Mouse (Mus musculus) adrenal gland, adult (tissue): ENCODE results near the gene Ptges2.

Experiments
- DNase-seq, 2 experiments: peaks; one replicate each; pipeline ENCODE4 v3.0.0; 2022 to 2023; ENCODE audit warnings: low spot score in 1 of 2; ENCODE audit not compliant: inconsistent age in 2 of 2

Ptges2 gene

GRCm38 (mm10) chr2:32374191-32374590, 21.5 kb upstream of the Ptges2 start:
- DNase-seq: no peak

- no peak for DNase-seq
These were observed 20.3 kb upstream of the Ptges2 start for GRCm38 (mm10) chr2:32375317-32375940.

- DNase-seq: no peak
These were observed 18.7 kb upstream of the Ptges2 start for GRCm38 (mm10) chr2:32376963-32377362.

DNA sequence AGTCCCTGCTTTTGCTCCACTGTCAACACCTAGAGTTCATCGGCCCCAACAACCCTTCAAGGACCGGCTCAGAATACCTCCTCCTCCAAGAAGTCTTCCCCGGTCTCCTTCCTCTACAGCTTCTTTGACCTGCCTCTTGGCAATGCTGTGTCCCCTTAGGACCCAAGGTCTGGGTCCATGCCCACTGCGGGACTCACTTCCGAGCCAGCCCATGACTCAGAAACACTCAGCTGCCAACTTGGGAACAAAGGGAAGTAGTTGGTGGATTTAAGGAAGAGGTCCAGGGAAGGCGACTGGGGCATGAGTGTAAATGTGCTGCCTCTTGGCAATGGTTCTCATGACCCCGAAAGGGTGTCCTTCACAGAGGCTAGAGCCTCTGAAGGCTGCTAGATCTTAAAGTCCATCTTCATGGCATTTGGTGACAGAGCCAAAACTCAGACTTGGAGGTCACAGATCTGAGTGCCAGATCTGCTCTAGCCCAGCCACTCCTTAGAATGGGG, 15.6 kb upstream of the Ptges2 start:
- DNase-seq: peak; percentile 86 to 93

GRCm38 (mm10) chr2:32381141-32381774, 14.4 kb upstream of the Ptges2 start:
- DNase-seq: no peak

DNA sequence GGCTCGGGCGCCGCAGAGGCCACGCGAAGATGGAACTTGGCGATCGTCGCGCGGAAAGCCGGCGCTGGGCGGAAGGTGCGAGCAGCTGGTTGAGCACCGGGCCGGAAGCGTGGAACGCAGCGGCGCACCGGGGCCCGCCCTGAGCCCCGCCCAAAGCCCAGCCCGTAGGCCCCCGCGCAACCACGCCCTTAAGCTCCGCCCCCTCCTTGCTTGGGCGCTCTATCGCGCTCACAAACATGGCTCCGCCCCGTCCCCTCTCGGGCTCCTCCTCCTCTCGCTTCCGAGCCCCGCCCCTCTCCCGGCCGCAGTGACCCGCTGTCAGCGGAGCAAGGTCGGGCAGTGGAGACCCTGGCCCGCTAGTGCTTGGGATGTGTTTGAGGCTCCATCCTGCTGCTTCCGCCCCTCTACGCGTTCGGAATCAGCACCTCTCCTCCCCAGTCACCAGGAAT, 13.9 kb upstream of the Ptges2 start, which contains the start of gene 1110008P14Rik:
1110008P14Rik (minus strand) TSS at position 164 of the 449 bp plus-strand sequence.
- DNase-seq: peak; percentile 97 to 98

GRCm38 (mm10) chr2:32382689-32383088, 13.0 kb upstream of the Ptges2 start:
- DNase-seq: peak in 1 of 2 experiments; percentile 28

GRCm38 (mm10) chr2:32387706-32388490, 7.8 kb upstream of the Ptges2 start, which contains the start of gene Lcn2:
TSS of gene Lcn2 (minus strand) at chr2:32388252.
- peak; percentile 55 to 62 for DNase-seq

DNA sequence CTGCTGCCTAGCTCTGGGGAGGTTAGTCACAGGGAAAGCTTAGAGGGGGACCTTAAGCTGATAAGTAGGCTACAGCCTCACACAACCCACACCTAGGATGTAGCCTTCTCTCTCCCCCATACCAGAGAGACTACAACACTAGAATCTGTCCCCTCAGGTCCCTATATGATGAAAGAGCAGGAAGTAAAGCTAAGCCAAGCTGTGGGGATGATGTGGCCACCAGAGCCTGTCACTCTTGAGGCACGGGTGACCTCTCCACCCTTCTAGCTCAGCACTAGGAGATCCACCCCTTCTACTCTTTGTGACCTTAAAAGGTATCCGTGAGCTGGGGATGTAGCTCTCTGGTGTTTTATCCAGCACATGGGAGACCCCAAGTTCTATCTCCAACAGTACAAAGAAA, 6.5 kb upstream of the Ptges2 start:
- no peak for DNase-seq

DNA sequence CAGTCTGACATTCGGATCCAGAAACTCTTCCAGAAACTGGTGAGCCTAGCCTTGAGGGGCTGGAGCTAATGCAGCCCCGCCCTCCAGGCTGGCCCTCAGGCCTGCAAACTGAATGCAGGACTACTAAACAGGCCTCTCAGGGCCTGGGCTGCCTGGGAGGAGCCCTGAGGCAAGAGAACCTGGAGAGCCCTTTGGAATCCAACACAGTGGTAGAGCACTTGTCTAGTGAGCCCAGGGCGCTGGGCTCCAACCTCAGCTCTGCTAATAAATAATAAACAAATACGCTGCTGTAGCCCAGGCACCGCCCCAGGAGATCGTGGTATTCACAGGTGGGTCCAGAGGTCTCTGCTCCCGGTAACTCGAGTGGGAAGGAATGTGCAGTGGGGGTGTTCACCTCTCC, 4.8 kb upstream of the Ptges2 start:
- no peak for DNase-seq

- no peak for DNase-seq
These were observed 3.6 kb upstream of the Ptges2 start for GRCm38 (mm10) chr2:32392063-32392462.

DNA sequence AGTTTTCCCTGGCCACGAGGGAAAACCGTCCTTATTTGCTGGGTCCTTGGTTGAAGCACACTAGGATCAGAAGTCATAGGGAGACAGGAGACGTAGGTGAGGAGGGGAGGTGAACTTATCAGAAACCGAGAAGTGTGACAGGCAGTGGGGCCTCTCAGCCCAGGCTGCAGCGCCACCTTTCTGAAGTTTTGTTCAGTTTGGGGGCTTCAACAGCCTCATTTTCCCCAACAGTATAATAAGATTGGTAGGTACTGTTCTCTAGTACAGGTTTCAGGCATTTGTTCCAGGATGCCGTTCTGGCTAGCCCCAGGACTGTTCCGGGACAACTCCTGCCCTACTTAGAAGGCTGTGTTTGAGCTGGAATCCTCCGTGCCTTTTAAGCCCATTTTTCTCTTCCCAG, 723 bp upstream of the Ptges2 start:
- DNase-seq: peak in 1 of 2 experiments; percentile 62

GRCm38 (mm10) chr2:32395946-32396621, 388 bp downstream of the Ptges2 start:
- DNase-seq: peak; percentile 94 to 98

DNA sequence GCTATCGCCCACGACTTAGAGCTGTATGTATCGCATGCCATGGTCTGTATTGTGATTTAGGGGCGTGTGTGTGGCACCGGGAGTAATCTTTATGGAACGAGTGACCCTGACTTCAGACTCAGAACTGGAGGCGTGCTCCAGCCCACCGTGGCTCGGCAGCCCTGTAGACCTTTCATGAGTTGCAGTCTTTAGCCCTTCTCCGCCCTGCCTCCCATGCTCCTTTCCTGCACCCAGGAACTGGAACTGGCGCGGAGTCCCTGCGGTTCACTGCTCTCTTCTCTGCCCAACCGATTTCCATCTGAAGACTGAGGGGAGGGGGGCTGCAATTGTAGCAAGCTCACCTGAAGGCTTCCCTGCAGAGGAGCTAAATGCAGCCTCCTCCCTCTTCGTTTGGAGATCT, 999 bp downstream of the Ptges2 start:
- no peak for DNase-seq

- DNase-seq: peak; percentile 92 to 98
These were observed 9.0 kb downstream of the Ptges2 start for GRCm38 (mm10) chr2:32404663-32405062.

DNA sequence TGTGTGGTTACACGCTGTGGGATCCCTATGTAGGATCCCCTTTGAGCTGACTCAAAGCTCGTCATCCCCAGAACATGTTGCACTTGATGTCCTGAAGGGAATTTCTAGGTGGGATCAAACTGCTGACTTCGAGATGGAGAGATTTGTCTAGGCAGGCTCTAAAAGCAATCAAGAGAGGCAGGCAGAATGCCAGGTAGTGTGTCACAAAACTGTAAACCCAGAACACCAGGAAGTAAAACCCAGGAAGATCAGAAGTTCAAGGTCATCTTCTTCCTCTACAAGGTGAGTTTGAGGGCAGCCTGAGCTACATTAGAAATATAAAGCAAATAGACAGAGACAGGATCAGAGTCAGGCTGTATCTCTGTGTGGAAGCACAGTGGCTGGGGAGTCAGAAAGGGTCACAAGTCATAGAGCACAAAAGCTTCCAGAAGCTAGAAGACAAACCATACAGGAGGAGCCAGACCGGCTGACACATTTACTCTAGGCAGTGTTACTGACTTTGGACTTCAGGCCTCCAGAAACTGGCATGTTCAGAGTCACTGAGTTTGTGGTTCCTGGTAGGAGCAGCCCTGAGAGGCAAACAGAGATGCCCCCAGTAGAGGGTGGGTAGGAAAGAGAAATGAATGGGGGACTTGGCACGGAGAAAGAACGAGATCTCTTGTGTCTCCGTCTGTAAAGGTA, 11.6 kb downstream of the Ptges2 start:
- no peak for DNase-seq

- no peak for DNase-seq
These were observed 13.0 kb downstream of the Ptges2 start for GRCm38 (mm10) chr2:32408429-32409424.

DNA sequence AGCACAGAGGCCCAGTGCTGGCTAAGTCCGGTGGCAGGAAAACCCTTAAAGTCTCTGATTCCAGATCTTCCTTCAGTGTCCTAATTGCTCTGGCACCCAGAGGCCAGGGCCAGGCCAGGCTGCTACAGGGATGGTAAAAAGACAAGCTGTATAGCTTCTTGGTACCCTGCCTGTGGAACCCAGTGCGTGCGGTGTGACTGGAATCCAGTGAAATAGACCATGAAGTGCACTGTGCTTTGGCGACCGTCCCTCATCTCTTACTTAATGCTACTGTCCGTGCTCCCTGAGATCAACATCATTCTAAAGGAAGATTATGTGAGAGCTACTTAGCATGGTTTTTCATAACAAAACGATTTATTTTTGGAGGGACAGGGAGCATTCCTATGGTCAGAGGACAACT, 15.7 kb downstream of the Ptges2 start:
- DNase-seq: no peak
